In the genomic region with DNA sequence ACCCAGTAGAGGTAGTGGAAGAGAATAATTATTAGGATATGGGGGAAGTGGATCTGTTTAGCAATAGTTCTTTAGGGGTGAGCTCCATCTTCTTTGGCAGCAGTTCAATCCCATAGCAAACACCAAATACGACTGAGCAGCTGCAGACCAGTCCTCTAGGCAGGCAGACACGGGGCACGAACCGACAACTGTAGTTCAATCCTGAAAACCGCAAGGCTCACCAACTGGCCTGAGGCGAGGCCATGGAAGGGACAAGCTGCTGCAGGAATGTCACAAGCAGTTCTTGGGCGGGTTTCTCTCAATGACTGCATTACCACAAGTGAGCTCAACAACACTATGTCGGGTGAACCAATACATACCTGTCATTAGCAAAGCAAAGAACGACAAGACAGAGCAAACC, we compare ENCODE assay signal across 28 mouse cellular contexts. TPM values are rescaled to one million over a fixed set of nuclear protein-coding genes. Genes with fewer than 3 reads are reported as not detected.
"Had no signal": no experiment of that assay in that cellular context is flagged by ENCODE, and none has a peak within 500 bp of the region (broad histone marks: within the 10 kb centered on the region; RNA-seq: fewer than 3 reads in every experiment).

No protein-coding gene starts in this region.

- H3K4me2 ChIP-seq: limb, embryonic 12.5 days; limb, embryonic 13.5 days; limb, embryonic 15.5 days; liver, embryonic 11.5 days; liver, embryonic 12.5 days; liver, embryonic 13.5 days; liver, embryonic 15.5 days; lung, embryonic 14.5 days; lung, embryonic 15.5 days; midbrain, embryonic 11.5 days; midbrain, embryonic 12.5 days; midbrain, embryonic 13.5 days; midbrain, embryonic 15.5 days had no signal

- H3K4me3 ChIP-seq: left cerebral cortex, adult 2 months; limb, embryonic 10.5 days; limb, embryonic 12.5 days; limb, embryonic 13.5 days; limb, embryonic 15.5 days; liver, embryonic 12.5 days; liver, embryonic 13.5 days; liver, embryonic 15.5 days; lung, embryonic 15.5 days; megakaryocyte, embryonic 14.5 days; midbrain, embryonic 10.5 days; midbrain, embryonic 12.5 days; midbrain, embryonic 13.5 days; midbrain, embryonic 15.5 days had no signal

- DNase-seq: left cerebral cortex, postnatal 4 days; liver; liver, embryonic 13.5 days; liver, postnatal 0 days; lung, adult 18-20 months; lung, adult 2 months; lung, embryonic 14.5 days; lung, postnatal 10 days; lung, postnatal 14 days; lung, postnatal 36 days; midbrain, embryonic 14.5 days had no signal

- H3K36me3 ChIP-seq: limb, embryonic 10.5 days; limb, embryonic 12.5 days; limb, embryonic 13.5 days; limb, embryonic 15.5 days; liver, embryonic 12.5 days; liver, embryonic 13.5 days; liver, embryonic 15.5 days; lung, embryonic 15.5 days; midbrain, embryonic 10.5 days; midbrain, embryonic 12.5 days; midbrain, embryonic 13.5 days; midbrain, embryonic 15.5 days had no signal

RNA-seq across cellular contexts. Expression of a gene that starts 3.7 kb away (rescaled TPM):
- polyA plus RNA-seq: liver, adult 2 months; liver, embryonic 13.5 days; liver, embryonic 15.5 days; liver, embryonic 16.5 days; liver, postnatal 0 days had no signal
